Mouse (Mus musculus) ES-E14 (cell line): Measurements from ENCODE around the gene St6galnac4.

ENCODE experiments used
- CHD2 ChIP-seq: IDR thresholded peaks from 2 replicates; pipeline ENCODE4 v1.6.1; 2014; ENCODE audit warnings: mild to moderate bottlenecking, low read depth, low read length, inconsistent platforms
- HCFC1 ChIP-seq: IDR thresholded peaks from 2 replicates; pipeline ENCODE4 v1.6.1; 2012; ENCODE audit warnings: low read length, inconsistent platforms, borderline replicate concordance; ENCODE audit not compliant: insufficient read depth
- MAFK ChIP-seq: IDR thresholded peaks from 2 replicates; pipeline ENCODE4 v1.6.1; 2014; ENCODE audit warnings: mild to moderate bottlenecking, low read depth, low read length, inconsistent platforms; ENCODE audit not compliant: insufficient read depth
- ZC3H11A ChIP-seq: IDR thresholded peaks from 2 replicates; pipeline ENCODE4 v1.6.1; 2012; ENCODE audit warnings: low read depth, mild to moderate bottlenecking, inconsistent platforms, low read length, borderline replicate concordance
- ZNF384 ChIP-seq: IDR thresholded peaks from 2 replicates; pipeline ENCODE4 v1.6.1; 2012; ENCODE audit warnings: low read depth, low read length, inconsistent platforms

GRCm38 (mm10) chr2:32641810-32642209 is 54.9 kb downstream of the St6galnac4 start:
- TF ChIP-seq ZNF384 (no peak), MAFK (no peak), CHD2 (no peak), ZC3H11A (no peak), HCFC1 (no peak)
